ENCODE assay signal across 9 mouse cellular contexts in genomic region chr6:88812886-88813285, GRCm38 (mm10). TPM values are rescaled to one million over a fixed set of nuclear protein-coding genes. Genes with fewer than 3 reads are reported as not detected.
A peak's percentile ranks its signal among the peaks of the same experiment; 100 is the strongest.
DNase-seq lines count a peak whose midpoint lies in the region; ATAC-seq and TF ChIP-seq lines count a peak whose summit lies in the region.
"Had no signal": no experiment of that assay in that cellular context is flagged by ENCODE, and none has a peak within 500 bp of the region (broad histone marks: within the 10 kb centered on the region; RNA-seq: fewer than 3 reads in every experiment).

No protein-coding gene starts in this region.

- H3K4me3 ChIP-seq in midbrain, embryonic 14.5 days (replicated peaks; ENCODE audit: low read depth, low read length) = no peak overlapping the region
- H3K4me3 ChIP-seq in midbrain, embryonic 16.5 days (ENCODE audit: low read depth, low read length) = no peak overlapping the region
- H3K4me3 ChIP-seq in cortical plate, adult 2 months (ENCODE audit: insufficient read depth, low read length) = no peak overlapping the region
- no peak overlapping the region for H3K4me3 ChIP-seq in limb, embryonic 14.5 days (replicated peaks; ENCODE audit: low read length)
- H3K4me3 ChIP-seq: heart, embryonic 15.5 days had no signal

- H3K4me1 ChIP-seq in midbrain, embryonic 14.5 days (ENCODE audit: control insufficient read depth, insufficient read depth, low read length) = no peaks in the 10 kb centered on the region
- H3K4me1 ChIP-seq in midbrain, embryonic 16.5 days (ENCODE audit: control insufficient read depth, insufficient read depth, low read length) = no peaks in the 10 kb centered on the region
- peaks cover 13% of the 10 kb centered on the region for H3K4me1 ChIP-seq in cortical plate, adult 2 months (ENCODE audit: control insufficient read depth, insufficient read depth, low read length)
- H3K4me1 ChIP-seq in limb, embryonic 14.5 days (ENCODE audit: control insufficient read depth, insufficient read depth, low read length) = peaks cover 2% of the 10 kb centered on the region

- TF ChIP-seq POLR2A in cortical plate, adult 2 months (IDR thresholded peaks at IDR 0.05; ENCODE audit: extremely low read depth, insufficient read depth, low read length) = no peak
- TF ChIP-seq POLR2A in limb, embryonic 14.5 days (IDR thresholded peaks at IDR 0.05; ENCODE audit: borderline replicate concordance, extremely low read depth, insufficient read depth, insufficient read length) = no peak

- H3K9ac ChIP-seq in midbrain, embryonic 14.5 days (replicated peaks; ENCODE audit: low read length) = no peak overlapping the region
- no peak overlapping the region for H3K9ac ChIP-seq in midbrain, embryonic 16.5 days (ENCODE audit: low read depth, low read length)
- H3K9ac ChIP-seq in limb, embryonic 14.5 days (ENCODE audit: low read depth, low read length, severe bottlenecking) = no peak overlapping the region
- H3K9ac ChIP-seq: heart, embryonic 15.5 days had no signal

- H3K4me2 ChIP-seq in midbrain, embryonic 14.5 days (ENCODE audit: low read length) = no peak overlapping the region
- no peak overlapping the region for H3K4me2 ChIP-seq in midbrain, embryonic 16.5 days (ENCODE audit: low read length)
- H3K4me2 ChIP-seq in limb, embryonic 14.5 days (replicated peaks; ENCODE audit: low read depth, low read length, severe bottlenecking) = no peak overlapping the region
- H3K4me2 ChIP-seq: heart, embryonic 15.5 days had no signal

- TF ChIP-seq CTCF in cortical plate, adult 2 months (IDR thresholded peaks at IDR 0.05; ENCODE audit: extremely low read depth, insufficient read depth, low read length) = peak; percentile 63

- ATAC-seq in cerebellum, adult (ENCODE audit: insufficient number of reproducible peaks, low FRiP score, low TSS enrichment) = no peak
- ATAC-seq in midbrain, embryonic 14.5 days (ENCODE audit: low FRiP score, low TSS enrichment) = no peak
- no peak for ATAC-seq in midbrain, embryonic 16.5 days
- ATAC-seq in limb, embryonic 14.5 days (ENCODE audit: low FRiP score, low read depth) = no peak

- peak; percentile 60 to 66 for DNase-seq in cerebellum, adult 18-20 months
- peak; percentile 78 for DNase-seq in midbrain, embryonic 14.5 days
- DNase-seq in limb, embryonic 14.5 days (ENCODE audit: low spot score) = peak; percentile 41
- DNase-seq in retina, postnatal 1 day = peak; percentile 80
- DNase-seq in adrenal gland, postnatal 36 days = no peak

- H3K9me3 ChIP-seq in midbrain, embryonic 14.5 days (ENCODE audit: control insufficient read depth, low read length) = no peaks in the 10 kb centered on the region
- no peaks in the 10 kb centered on the region for H3K9me3 ChIP-seq in midbrain, embryonic 16.5 days (replicated peaks; ENCODE audit: control insufficient read depth, low read length, poor library complexity, severe bottlenecking)
- H3K9me3 ChIP-seq in limb, embryonic 14.5 days (ENCODE audit: control insufficient read depth, low read length) = no peaks in the 10 kb centered on the region
- H3K9me3 ChIP-seq: heart, embryonic 15.5 days had no signal

- H3K27me3 ChIP-seq in midbrain, embryonic 14.5 days (ENCODE audit: control insufficient read depth, insufficient read depth, low read length) = no peaks in the 10 kb centered on the region
- H3K27me3 ChIP-seq in midbrain, embryonic 16.5 days (ENCODE audit: control insufficient read depth, insufficient read depth, low read depth, low read length) = no peaks in the 10 kb centered on the region
- H3K27me3 ChIP-seq in limb, embryonic 14.5 days (ENCODE audit: control insufficient read depth, insufficient read depth, low read length) = no peaks in the 10 kb centered on the region
- H3K27me3 ChIP-seq: heart, embryonic 15.5 days had no signal

- no peaks in the 10 kb centered on the region for H3K36me3 ChIP-seq in midbrain, embryonic 14.5 days (ENCODE audit: control insufficient read depth, insufficient read depth, low read length)
- H3K36me3 ChIP-seq in midbrain, embryonic 16.5 days (ENCODE audit: control insufficient read depth, insufficient read depth, low read length) = no peaks in the 10 kb centered on the region
- no peaks in the 10 kb centered on the region for H3K36me3 ChIP-seq in limb, embryonic 14.5 days (ENCODE audit: control insufficient read depth, insufficient read depth, low read length)
- H3K36me3 ChIP-seq: heart, embryonic 15.5 days had no signal

- WGBS in midbrain, embryonic 14.5 days = 64% methylated on average over 3 of the region's 3 CpGs
- WGBS in midbrain, embryonic 16.5 days = 61% methylated on average over 3 of the region's 3 CpGs
- WGBS in limb, embryonic 14.5 days = 63% methylated on average over 3 of the region's 3 CpGs

- no peak overlapping the region for H3K27ac ChIP-seq in midbrain, embryonic 14.5 days (replicated peaks; ENCODE audit: low read depth, low read length)
- no peak overlapping the region for H3K27ac ChIP-seq in midbrain, embryonic 16.5 days (ENCODE audit: low read length)
- H3K27ac ChIP-seq in cortical plate, adult 2 months (ENCODE audit: insufficient read depth, low read length) = no peak overlapping the region
- H3K27ac ChIP-seq in limb, embryonic 14.5 days (replicated peaks; ENCODE audit: low read depth, low read length) = no peak overlapping the region

RNA-seq across cellular contexts. Expression of gene Abtb1, which starts 28.9 kb away (rescaled TPM):
- polyA plus RNA-seq in midbrain, embryonic 14.5 days (2014; fragmentation: Nextera tagmentation; extraction: Ambion mirVana) = 30.1 and 41.7 TPM in 2 replicates
- 37.3 and 40.7 TPM in 2 replicates for polyA plus RNA-seq in midbrain, embryonic 16.5 days (2015; fragmentation: Nextera tagmentation; extraction: Ambion mirVana)
- polyA plus RNA-seq in cortical plate, adult 2 months (2012; rRNA removed) = 88.0 and 90.6 TPM in 2 replicates
- 50.8 and 60.5 TPM in 2 replicates for polyA plus RNA-seq in limb, embryonic 14.5 days (2012; rRNA removed)
- polyA plus RNA-seq in limb, embryonic 14.5 days (2014; fragmentation: Nextera tagmentation; extraction: Ambion mirVana) = 24.9 and 26.1 TPM in 2 replicates
- 10 to 100 TPM; 19.3 to 30.3 TPM for total RNA-seq in adrenal gland, postnatal 36 days (2021)

Comparison
In these comparisons a context has a peak if more than half of its experiments do, and no peak if none do; other contexts are left out.
1. DNase-seq: peak in cerebellum, adult 18-20 months (2 of 2), midbrain, embryonic 14.5 days (single experiment), limb, embryonic 14.5 days (single experiment) and retina, postnatal 1 day (single experiment); none in adrenal gland, postnatal 36 days (0 of 2).